Mouse (Mus musculus): ENCODE measurements around the gene Bcas3. TPM values are rescaled to one million over a fixed set of nuclear protein-coding genes. Genes with fewer than 3 reads are reported as not detected.

The Bcas3 gene
- polyA plus RNA-seq (2012; rRNA removed) = 12.8 and 15.1 TPM in 2 replicates

DNA sequence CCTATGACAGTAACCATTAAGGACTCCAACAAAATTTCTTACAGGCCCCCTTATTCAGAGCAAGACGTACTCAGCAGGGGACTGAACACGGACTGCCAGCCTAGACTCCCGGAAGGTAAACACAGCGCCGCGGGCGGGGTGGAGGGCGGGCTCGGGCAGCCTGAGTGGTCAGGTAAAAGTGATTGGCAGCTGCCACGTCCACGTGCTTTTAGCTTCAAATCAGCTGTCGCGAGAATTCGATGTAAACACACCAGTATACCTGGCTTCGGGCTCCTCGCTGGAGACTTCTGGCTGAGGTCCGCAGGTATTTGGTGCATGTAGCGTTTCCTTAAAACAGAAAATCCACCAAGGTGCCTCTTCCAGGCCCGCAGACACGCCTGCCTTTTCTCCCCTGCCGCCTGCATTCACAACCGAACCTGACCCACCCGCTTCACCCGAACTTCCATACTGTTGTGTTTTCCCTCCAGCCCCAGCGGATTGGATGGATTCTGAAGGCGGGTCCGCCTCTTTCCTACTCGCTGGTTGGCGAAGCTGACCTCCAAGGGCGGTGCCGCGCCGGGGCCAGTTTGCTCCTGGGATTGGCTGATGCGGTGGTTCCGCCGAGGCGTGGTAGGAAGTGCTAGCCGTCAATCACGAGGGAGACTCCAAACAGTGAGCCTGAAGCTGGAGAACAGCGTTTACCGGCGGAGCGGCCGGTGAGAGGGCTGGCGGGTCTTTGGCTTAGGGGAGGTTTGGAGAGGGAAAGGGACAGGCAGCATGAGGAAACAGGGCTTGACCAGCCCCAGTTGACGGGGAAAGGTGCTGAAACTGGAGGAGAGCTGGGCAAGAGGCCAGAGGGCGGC lies at the start of gene Bcas3:
TSS of gene Bcas3 (plus strand) at position 629 of the 842 bp plus-strand sequence.
- WGBS = under 1% methylated on average over 47 of the region's 47 CpGs
- DNase-seq (ENCODE audit: low read depth, low spot score) = peak; percentile 97

- no peak for DNase-seq (ENCODE audit: low read depth, low spot score)
- WGBS = 63% methylated on average over 4 of the region's 4 CpGs
These were observed 46.2 kb upstream of the Bcas3 start for GRCm38 (mm10) chr11:85306577-85307260.

DNA sequence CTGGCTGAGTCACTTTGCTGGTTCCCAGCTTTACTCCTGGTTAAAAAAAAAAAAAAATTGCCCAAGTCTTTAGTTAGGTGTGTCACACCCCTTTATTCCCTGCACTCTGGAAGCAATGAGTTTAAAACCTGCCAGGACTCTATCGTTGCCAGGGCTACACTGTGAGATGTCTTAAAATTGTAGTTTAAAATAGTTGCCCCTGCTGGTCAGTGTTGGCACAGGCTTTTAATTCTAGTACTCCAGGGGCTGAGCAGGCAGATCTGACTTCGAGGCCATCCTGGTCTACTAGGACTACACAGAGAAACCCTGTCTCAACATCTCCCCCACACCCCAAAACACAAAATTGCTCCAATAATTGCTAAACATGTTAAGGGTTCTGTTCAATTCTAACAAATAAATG lies 44.2 kb upstream of the Bcas3 start:
- WGBS = 71% methylated on average over 2 of the region's 2 CpGs

DNA sequence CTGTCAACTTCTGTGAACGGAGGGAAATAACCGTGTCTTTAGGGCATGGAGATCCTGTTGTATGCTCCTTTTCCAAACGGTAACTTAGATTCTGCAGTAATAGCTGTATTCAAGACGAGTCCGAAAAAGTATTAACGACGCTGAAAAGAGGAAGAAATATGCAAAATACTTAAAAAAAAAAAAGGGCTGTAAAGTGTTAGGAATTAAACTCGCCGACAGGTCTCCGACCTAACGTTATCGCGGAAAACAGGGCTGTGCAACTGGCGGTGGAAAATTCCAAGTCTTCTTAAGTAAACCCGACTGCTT lies 42.6 kb upstream of the Bcas3 start:
- DNase-seq (ENCODE audit: low read depth, low spot score) = no peak
- WGBS = under 1% methylated on average over 15 of the region's 15 CpGs

More for the DNA sequence above, 44.2 kb upstream of the Bcas3 start:
- no peak for DNase-seq (ENCODE audit: low read depth, low spot score)

DNA sequence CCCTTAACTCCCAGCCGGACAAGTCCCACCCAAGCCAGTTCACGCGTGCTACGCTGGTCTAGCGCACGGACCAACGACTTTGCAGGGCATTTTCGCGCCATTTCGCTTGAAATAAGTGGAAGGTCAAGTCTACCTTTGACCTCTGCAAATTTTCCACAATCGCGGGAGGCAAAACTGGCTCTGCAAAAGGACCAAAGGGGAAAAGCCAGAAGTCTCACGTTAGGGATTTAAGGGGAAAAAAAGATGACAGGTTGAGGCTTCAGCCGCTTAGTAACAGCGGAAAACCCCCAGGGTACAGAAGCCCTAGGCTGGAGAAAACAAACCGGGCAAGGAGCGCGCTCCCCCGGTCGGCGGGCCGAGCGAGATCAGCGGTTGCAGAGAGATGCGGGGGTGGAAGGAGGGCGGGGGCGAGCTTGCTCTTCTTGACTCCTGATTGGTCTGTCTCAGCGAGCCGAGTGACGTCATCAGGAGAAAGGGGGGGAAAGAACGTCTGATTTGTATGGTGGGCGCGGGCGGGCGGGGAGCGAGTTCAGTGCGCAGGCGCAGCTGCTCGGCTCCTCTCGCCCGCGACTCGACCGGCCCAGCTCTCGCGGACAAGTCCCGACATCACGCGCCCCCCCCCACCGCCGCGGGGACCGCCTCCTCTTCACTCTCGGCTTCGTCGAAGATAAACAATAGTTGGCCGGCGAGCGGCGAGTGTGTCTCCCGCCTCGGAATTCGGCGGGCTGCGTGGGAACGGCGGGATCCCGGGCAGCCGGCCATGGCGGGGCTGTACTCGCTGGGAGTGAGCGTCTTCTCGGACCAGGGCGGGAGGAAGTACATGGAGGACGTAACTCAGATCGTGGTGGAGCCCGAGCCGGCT lies 42.0 kb upstream of the Bcas3 start, which contains the start of gene Ppm1d:
TSS of gene Ppm1d (plus strand) at position 532 of the 862 bp plus-strand sequence.
- WGBS = under 1% methylated on average over 74 of the region's 78 CpGs
- DNase-seq (ENCODE audit: low read depth, low spot score) = peak; percentile 98

GRCm38 (mm10) chr11:85311645-85312490 lies 41.1 kb upstream of the Bcas3 start:
- under 1% methylated on average over 56 of the region's 56 CpGs for WGBS
- no peak for DNase-seq (ENCODE audit: low read depth, low spot score)

DNA sequence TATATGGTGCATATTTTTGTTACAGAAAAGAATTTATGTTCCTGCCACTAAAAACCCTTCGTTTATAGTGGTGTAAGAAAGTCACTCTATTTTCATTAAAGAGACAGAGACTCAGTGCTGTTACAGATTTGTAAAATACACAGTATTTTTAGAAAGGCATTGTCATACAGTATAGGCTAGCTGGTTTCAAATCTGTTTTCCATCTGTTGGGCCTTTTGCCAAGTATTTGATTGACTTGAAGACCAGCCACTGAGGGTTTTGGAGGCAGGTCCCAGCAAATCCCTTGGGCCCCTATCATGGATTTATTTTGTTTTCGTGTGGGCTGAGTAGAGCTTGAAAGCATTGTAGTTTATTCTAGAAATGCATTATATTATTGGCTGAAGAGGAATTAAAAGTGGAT lies 40.1 kb upstream of the Bcas3 start:
- no peak for DNase-seq (ENCODE audit: low read depth, low spot score)
- WGBS = 7% methylated on average over 2 of the region's 2 CpGs

GRCm38 (mm10) chr11:85313361-85313760 lies 39.6 kb upstream of the Bcas3 start:
- 91% methylated on average over 3 of the region's 3 CpGs for WGBS
- no peak for DNase-seq (ENCODE audit: low read depth, low spot score)

DNA sequence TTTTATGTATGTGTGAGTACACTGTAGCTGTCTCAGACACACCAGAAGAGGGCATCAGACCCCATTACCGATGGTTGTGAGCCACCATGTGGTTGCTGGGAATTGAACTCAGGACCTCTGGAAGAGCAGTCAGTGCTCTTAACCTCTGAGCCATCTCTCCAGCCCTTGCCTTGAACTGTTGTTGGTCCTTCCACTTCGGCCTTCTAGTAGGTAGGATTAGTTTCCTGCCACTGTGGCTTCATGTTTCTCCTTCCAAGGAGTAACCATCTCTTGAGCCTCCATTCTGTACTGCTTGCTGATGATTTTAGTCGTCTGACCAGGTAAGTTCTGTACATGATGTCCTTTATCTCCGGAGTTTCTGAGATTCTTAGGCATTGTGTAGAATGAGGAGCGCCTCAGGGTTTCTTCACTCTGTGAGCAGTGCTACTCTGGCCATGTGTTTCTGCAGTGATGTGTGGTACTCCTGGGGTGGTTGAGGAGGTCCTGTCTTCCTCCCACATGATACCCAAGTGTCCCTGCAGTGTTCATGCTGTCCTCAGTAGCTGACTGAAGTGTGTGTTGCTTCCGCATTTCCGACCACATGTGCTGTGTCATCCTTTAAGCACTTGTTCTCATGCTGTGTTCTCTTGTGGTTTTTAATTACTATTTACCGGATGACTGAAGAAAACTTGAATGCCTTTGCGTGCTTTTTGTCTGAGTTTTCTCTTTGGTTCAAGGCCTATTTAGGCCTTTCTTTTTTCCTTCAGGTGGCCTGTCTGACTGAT lies 29.2 kb upstream of the Bcas3 start:
- WGBS = 85% methylated on average over 9 of the region's 9 CpGs
- no peak for DNase-seq (ENCODE audit: low read depth, low spot score)

GRCm38 (mm10) chr11:85328717-85329116 lies 24.2 kb upstream of the Bcas3 start:
- DNase-seq (ENCODE audit: low read depth, low spot score) = no peak
- WGBS = 95% methylated on average over 3 of the region's 3 CpGs

- 79% methylated on average over 7 of the region's 7 CpGs for WGBS
- DNase-seq (ENCODE audit: low read depth, low spot score) = no peak
These were observed 23.6 kb upstream of the Bcas3 start for GRCm38 (mm10) chr11:85329167-85329894.

DNA sequence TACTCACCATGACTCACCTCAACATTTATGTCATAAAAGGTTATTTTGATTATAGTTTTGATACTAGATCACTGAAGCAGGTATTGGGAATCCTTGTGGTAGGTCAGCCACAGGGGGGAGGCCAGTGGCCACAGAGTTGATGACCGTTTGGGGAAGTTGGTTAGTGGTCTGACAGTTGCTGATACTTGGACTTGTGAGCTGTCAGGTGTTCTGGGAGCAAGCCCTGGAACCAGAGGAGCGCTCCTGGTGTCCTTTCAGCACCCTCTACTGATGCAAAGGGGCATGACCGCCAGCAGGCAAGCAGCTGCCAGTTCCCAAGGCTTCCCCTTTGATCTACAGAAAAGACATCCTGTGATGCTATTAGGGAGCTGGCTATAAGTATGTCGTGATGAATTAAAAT lies 18.2 kb upstream of the Bcas3 start:
- no peak for DNase-seq (ENCODE audit: low read depth, low spot score)
- 39% methylated on average over 4 of the region's 4 CpGs for WGBS

GRCm38 (mm10) chr11:85339173-85339831 lies 13.7 kb upstream of the Bcas3 start:
- WGBS = 96% methylated on average over 6 of the region's 6 CpGs
- DNase-seq (ENCODE audit: low read depth, low spot score) = no peak

DNA sequence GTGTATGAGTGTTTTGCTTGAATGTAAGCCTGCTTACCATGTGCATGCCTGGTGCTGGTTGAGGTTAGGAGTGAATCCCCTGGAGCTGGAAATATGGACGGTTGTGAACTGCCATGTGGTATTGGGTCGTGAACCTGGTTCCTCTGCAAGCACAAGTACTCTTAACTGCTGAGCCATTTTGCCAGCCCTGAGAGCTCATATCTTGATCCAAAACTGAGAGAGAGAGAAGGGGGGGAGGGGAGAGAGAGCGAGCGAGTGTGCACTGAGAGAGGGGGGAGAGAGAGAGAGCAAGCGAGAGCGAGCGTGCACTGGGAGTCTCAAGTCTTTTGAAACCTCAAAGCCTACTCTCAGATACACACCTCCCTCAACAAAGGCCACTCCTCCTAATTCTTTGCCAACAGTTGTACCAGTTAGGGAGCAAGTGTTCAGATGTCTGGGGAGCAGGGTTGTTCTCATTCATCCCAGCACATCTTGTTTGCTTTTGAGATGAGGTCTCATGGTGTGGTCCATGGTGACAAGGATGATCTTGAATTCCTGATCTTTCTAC lies 12.8 kb upstream of the Bcas3 start:
- no peak for DNase-seq (ENCODE audit: low read depth, low spot score)
- WGBS = 88% methylated on average over 7 of the region's 7 CpGs

GRCm38 (mm10) chr11:85353819-85354218 lies 852 bp downstream of the Bcas3 start:
- 42% methylated on average over 4 of the region's 4 CpGs for WGBS

GRCm38 (mm10) chr11:85359641-85360040 lies 6.7 kb downstream of the Bcas3 start:
- WGBS = 96% methylated on average over 6 of the region's 6 CpGs

More at GRCm38 (mm10) chr11:85353819-85354218, 852 bp downstream of the Bcas3 start:
- no peak for DNase-seq (ENCODE audit: low read depth, low spot score)

DNA sequence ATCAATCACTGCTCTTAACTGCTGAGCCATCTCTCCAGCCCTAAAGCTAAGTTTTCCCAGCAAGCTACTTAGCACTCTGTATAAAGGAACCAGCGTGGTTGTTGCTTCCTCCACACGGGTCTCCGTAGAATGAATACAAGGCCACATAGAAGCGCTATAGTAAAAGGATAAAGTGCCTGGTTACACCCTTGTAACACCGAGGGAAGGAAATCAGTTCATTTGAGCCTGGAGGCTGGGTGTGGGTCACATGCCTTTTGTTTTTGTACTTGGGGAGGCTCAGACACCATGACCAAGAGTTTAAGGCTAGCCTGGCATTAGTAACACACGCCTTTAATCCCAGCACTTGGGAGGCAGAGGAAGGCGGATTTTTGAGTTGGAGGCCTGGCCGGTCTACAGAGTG lies 8.7 kb downstream of the Bcas3 start:
- WGBS = 89% methylated on average over 8 of the region's 8 CpGs
- no peak for DNase-seq (ENCODE audit: low read depth, low spot score)

More at GRCm38 (mm10) chr11:85359641-85360040, 6.7 kb downstream of the Bcas3 start:
- DNase-seq (ENCODE audit: low read depth, low spot score) = no peak

All from large intestine, adult 2 months (tissue).